Mouse (Mus musculus) heart, postnatal 25 days (tissue): Measurements from ENCODE around the gene Uevld. TPM values are rescaled to one million over a fixed set of nuclear protein-coding genes. Genes with fewer than 3 reads are reported as not detected.

Experiments
- DNase-seq: peaks from one replicate; pipeline ENCODE4 v3.0.0; 2022; ENCODE audit warnings: low spot score
- intact Hi-C: fragments of 180-260 bp; cut with DNase I; formaldehyde crosslinking; loops from one replicate; pipeline ENCODE4 v1.15.1; 2025
- total RNA-seq, 2 experiments: library from RNA; stranded (reverse); gene quantifications; 2 replicates each; pipeline ENCODE4 v1.2.3; 2021

Gene Uevld
- total RNA-seq, 2 experiments from 2014 or later: 8.2 to 10.8 TPM

DNA sequence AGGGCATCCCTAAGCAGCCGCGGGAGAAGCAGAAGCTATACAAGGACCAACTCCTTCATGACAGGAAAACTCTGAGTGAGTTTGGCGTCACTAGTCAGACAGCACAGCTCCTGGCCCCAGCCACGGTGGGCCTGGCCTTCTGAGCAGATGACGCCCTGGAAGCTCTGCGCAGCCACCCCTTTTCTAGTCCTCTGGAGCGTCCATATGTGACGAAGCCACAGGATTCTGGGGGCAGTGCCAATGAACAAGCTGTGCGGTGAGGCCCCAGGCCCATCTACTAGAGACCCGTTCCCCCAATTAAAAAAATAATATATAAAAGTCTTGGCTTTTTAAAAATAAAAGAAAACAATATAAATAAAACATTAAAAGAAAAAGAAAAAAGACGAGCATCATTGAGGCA lies 17.1 kb upstream of the Uevld start:
- intact Hi-C loops: no loop called here

DNA sequence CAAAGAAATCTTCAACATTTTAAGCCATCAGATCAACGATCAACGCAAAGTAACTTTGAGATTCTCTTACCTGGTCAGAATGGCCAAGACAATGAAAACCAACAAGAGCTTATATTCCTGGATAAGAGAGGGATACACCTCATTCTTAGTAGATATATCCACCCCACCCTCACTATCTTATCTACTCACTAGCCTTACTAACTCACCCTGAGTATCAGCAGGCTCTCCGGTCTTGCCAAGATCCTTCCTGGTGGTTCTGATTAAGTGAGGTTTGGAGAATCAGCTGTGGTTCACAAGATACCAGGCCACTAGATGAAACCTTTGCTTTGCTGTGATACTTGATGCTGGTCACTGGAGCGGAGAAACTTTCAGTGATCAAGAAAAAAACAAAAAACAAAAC lies 16.3 kb upstream of the Uevld start:
- intact Hi-C loops: no loop called here
- no peak for DNase-seq

More for the DNA sequence above, 17.1 kb upstream of the Uevld start:
- DNase-seq: no peak

DNA sequence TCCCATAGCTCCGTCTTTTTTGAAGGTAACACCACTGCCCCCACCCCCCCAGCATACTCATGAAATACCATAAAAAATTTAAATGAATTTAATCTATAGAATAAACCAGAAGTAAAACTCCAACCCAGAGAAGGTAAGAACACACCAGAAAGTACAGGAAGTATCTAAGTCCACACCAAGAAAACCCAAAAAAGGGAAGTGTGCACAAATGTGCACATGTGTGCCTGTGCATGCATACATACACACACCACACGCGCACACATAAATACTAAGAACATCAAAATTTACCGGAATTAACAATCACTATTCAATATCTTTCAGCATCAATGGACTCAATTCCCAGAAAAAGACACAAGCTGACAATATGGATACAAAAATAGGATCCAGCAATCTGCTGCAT lies 11.6 kb upstream of the Uevld start:
- DNase-seq: no peak
- intact Hi-C loops: no loop called here

DNA sequence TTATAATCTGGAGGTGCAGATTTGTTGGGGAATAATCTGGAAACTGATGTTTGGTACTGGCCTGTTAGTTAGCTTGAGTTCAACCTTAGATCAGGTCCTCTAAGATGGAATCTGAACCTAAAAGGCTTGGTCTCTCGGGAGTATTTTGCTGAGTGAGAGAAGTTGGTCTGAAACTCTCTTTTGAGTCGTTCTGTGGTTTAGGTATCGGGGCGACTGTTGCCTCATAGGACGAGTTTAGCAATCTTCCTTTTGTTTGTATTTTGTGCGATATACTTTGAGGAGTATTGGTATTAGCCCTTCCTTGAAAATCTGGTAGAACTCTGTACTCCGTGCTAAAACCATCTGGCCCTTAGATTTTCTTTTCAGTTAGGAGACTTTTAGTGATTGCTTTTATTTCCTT lies 5.7 kb upstream of the Uevld start:
- intact Hi-C loops: no loop called here
- DNase-seq: no peak

DNA sequence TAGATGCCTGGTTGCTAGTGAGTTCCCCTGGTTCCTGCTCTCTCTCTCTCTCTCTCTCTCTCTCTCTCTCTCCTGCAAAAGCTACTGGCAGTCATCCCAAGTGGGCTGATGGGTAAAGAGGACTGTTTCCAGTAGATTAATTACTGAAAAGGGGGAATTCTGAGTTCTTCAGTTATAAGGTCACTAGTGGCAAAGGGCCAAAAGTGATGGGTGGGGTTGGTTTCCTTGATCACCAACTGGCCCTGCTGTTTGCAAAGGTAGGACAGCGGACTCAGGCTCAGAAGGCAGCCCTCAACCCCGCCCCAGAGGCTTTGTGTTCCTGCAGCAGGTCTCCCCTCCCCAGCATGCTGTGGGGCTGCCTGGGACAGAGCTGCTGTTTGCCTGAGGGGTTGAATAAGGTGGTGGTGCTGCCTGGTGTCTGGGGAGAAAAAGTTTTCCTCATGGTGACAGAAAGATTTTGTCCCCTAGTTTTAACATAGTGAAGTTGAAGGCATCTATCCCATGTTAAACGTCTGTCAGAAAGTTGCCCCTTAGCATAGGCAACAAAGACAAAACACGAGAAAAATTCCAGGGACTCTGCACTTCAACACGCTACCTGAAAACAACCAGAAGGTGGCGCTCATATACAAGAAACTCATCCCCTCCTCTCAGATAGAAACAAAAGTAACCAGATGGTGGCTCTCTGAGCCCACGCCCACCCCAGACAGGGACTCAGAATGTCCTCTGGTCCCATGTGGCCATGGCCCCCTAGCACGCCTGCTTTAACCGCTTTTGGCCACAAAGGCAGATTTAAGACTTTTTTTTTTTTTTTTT lies 4.7 kb upstream of the Uevld start:
- intact Hi-C loops: loop anchor here (1.0 to 2.0 kb wide), 3 partner anchors 53 to 188 kb away; no protein-coding TSS in a partner anchor
- peak; percentile 44 for DNase-seq

DNA sequence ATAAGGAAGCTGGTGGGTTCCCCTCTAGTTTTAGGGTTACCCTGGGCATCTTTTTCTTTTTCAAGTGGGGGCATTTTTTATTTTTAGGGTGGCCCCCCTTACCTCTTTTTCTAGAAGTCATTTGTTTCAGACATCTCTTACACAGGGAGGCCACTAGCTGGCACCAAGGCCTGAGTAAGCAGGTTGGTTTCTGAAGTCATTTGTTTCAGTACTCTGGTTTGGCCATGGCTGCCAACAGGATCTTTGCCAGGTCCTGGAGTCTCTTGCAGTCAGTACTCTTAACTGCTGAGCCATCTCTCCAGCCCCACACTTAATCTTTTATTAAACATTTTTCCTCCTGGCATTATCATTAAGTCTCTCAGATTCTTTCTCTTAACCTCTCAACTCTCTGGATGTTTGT lies 3.8 kb upstream of the Uevld start:
- intact Hi-C loops: loop anchor here (2.0 kb wide), 1 partner anchor 189 kb away; no protein-coding TSS in a partner anchor
- no peak for DNase-seq

DNA sequence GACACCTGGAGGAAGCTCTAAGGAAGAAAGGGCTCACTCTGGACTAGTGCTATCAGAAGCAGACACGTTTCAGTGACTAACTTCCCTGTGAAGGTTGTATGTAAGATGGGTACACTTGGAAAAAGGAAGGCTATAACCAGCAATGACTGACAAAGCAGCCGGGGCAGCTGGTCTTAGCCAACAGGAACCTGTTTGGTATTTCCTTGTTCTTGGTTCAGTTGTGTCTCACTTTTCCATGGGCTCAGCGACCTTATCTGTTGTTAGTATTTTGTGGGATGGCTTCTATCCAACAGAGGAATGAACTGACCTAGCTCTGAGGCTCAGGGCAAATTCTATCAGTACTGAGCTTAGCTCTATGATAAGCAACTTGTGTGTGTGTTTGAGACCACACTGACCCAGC lies 2.7 kb upstream of the Uevld start:
- intact Hi-C loops: no loop called here
- no peak for DNase-seq

DNA sequence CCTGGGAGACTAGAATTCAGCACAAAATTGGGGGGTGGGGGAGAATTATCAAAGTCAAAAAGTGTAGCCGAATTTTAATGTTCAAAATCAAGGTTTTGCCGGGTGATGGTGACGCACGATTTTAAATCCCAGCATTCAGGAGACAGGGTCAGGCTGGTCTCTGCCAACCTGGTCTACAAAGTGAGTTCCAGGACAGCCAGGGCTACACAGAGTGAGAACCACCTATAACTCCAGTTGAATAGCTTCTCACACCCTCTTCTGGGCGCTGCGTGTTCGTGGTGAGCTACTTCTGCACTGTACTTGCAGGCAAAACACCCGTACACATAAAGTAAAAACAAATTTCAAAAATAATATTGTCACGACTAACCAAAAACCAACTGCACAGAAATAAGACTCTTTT lies 526 bp upstream of the Uevld start:
- no peak for DNase-seq
- intact Hi-C loops: loop anchor here (5.0 kb wide), 1 partner anchor 117 kb away; the partner anchor contains the start of gene Ldha

DNA sequence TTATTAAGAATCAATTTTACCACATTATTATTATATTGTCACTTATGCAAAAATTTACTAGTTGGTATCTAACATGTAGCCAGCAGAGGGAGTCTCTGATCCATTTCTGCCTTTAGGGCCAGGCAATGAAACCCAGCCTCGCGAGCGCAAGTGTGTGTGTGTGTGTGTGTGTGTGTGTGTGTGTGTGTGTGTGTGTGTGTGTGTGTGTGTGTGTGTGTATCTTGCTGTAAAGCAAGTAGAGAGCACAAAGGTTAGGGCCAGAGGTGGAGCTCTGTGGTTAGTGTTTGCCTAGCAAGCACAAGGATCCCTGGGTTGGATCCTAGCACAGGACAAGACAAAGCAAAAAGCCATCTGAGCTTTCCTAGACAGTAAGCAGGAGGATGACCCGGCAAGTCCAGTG lies 22.5 kb downstream of the Uevld start:
- intact Hi-C loops: loop anchor here (5.0 kb wide), 1 partner anchor 216 kb away; no protein-coding TSS in a partner anchor
- no peak for DNase-seq

DNA sequence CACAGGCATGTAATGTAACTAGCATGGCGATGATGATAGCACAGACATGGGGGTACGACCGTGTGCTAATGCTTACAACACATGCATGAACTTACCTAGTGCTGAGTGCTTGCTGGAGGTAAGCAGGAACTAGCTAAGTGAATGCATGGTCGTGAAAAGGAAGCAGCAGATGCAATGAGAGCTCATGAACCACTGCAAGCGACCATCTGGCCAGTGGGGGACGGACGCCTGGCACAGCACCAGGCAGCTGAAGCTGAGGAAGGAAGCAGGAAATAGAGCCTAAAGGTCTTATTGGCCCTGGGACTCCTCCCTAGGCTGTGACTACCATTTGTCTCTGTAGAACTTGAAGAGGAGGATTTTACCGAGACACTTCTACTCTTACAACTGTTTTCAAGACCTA lies 23.5 kb downstream of the Uevld start:
- intact Hi-C loops: loop anchor here (5.0 kb wide), 1 partner anchor 218 kb away; no protein-coding TSS in a partner anchor
- DNase-seq: no peak

DNA sequence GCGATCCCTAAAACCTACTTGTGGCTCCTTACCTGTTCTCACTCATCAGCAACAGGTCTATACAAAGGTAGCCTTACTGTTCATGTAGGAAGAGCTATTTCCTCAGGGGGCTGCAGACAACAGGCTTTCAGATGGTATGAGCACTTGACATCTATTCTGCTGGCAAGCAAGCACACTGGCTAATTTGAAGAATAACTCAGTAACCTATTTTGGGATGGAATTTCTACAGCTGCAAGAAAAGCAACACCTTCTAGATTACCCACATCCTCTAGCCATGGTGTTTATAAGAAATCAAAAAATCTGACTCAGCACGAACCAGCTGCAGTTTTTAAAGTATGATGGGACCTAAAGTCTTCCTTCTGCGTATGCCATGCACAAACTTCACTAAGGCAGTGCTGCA lies 27.0 kb downstream of the Uevld start:
- no peak for DNase-seq
- intact Hi-C loops: no loop called here

DNA sequence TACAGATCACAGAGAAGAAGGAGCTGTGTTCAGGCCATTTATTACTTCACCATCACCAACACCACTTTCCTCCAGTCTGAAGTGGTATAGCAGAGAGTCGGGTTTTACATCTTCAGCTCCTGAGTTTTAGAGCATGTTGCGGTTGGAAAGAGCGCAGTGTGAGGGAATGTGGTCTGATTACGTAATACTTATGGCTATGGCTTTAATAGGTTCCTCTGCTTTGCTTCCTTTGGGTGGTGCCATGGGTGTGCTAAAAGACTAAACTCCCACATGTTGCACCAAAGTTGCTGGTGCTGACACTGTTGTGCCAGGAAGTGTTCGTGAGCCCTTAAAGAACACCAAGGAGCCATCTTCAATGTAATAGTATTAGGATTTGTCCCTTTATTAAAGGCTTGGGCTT lies 30.0 kb downstream of the Uevld start:
- intact Hi-C loops: no loop called here
- DNase-seq: no peak

DNA sequence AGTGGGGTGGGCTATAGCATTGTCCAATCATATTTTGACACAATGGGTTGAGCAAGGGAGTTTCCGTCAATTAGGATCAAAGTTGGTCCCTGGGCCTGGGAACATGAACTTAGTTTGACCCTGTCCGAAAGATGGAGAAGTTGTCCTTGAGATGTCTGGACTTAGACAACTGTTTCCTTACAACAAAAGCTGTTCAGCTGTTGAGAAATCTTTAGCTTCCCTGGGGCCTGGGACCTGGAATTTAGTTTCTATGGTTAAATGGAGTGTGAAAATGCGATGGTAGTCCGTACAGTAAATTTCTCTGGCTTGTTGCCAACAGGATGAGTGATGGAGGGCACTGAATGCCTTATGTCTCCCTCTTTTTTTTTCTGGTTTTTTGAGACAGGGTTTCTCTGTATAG lies 36.3 kb downstream of the Uevld start:
- no peak for DNase-seq
- intact Hi-C loops: no loop called here

DNA sequence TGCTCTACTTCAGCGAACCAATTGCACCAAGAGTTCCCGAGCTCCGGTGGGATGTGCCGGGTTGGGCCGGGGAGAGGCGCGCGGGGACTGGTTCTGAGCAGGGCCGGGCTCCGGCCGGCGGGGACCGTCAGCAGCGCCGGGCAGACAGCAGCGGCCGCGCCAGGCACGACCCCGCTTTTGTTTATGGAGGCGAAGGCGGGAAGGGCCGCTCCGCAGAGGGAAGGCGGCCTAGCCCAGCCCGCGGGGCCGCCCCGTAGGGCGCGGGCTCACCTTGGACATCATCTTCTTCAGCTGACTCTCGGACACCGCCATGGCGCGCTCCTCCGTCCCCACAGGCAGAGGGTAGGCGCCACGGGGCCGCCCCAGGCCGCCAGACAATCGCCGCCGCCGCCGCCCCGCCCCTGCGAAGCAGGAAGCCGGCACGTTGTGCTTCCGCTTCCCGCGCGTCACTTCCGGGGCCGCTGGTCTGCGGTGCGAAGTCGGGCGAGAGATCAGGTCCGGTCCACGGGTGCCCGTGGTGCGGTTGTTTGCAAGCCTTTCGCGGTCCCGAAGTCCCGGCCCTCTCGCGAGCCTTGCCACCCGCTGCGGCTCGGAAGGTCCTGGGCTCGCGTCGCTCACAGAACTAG lies 38.7 kb downstream of the Uevld start, which contains the start of gene Tsg101:
Tsg101 (minus strand) TSS at position 419 of the 626 bp plus-strand sequence.
- peak; percentile 88 for DNase-seq
- intact Hi-C loops: loop anchor here (1.0 to 5.0 kb wide), 3 partner anchors 35 to 123 kb away; partner anchors contain the start of genes Gtf2h1 and Hps5

DNA sequence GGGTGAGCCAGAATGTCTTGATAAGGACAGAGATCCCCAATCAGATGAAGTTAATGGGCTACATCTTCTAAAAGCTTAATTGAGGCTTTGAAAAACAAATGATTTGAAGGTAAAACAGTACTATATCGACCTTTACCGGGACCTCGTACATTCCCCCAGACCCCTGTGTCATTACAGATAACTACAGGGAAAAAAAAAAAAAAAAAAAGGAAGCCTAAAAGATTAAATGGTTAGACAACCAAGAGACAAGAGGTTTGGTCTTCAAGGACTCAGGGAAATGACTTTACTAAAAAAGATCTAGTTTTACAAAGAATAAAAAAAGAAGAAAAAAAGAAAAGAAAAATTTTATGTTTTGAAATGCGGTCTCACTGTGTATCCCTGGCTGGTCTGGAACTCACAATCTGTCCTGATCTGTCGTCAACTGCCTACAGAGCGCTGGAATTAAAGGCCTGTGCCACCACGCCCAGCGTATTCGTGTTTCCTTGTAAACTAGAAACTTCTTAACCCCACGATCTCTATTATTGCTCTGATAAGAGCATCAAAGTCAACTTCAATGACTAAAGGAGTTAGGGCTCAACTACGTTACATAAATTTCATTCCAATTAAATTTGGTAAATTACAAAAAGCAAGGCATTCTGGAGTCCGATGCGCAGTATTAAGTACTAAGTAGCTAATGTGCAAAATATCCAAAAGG lies 39.5 kb downstream of the Uevld start:
- DNase-seq: no peak
- intact Hi-C loops: loop anchor here (5.0 kb wide), 1 partner anchor 67 kb away; no protein-coding TSS in a partner anchor

DNA sequence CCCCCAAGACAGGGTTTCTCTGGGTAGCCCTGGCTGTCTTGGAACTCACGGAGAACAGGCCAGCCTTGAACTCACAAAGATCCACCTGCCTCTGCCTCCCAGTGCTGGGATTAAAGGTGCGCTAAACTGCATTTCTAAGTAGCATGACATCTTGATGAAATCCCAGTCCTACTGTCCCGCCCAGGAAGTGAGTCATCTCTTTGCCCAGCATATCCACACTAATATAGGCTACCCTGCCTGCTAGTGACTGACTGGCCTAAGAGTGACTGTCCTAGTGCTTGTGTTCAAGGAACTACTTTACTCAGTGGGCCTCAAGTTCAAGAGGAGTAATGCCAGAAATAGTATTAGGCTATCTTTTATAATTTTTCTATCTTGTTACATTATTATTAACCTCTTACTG lies 42.0 kb downstream of the Uevld start:
- intact Hi-C loops: loop anchor here (5.0 kb wide), 1 partner anchor 64 kb away; no protein-coding TSS in a partner anchor
- no peak for DNase-seq

DNA sequence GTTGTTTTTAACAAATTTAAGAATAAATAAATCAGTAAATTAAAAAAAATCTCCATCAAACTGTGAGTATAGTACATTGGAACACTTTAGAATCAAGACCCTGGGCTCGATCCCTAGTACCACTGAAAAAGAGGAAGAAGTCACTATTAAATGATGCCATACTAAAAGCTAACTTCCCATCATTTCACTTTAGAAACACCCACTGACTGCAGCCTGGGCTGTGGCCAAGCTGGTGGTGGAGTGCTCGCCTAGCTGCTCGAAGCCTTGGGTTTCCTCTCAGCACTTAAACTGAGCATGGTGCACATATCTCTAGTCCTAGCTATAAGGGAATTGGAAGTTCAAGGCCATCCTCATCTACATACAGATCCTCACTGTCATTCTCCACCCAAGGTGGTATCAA lies 47.1 kb downstream of the Uevld start:
- intact Hi-C loops: no loop called here
- no peak for DNase-seq

DNA sequence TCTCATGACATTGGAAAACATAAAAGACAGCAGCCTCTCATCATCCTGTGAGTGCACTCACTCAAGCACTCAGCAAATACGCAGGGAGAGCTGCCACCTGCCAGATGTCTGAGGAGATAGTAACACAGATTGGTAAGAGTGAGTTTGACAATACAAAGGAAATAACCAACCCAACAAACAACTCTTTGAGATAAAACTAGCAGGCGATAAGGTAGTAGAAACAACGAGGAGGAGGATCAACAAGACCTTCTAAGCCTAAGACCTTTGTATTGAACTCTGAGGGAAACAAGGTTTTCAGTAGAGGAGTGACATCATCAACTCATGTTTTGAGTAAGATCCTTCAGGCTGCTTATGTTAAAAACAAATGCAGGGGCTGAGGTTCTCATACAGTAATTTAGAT lies 59.0 kb downstream of the Uevld start:
- DNase-seq: no peak
- intact Hi-C loops: no loop called here

DNA sequence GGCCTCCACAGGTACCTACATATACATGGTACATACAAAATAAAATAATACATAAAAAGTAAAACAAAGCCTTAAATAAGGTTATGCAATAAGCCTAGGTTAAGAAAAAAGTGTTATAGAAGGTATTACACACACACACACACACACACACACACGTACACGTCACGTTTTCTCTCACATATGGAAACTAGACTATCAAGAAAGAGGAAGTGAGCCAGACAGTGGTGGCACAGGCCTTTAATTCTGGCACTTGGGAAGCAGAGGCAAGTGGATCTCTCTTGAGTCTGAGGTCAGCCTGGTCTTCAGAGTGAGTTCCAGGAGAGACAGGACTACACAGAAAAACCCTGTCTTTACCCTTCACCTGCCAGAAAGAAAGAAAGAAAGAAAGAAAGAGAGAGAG lies 62.8 kb downstream of the Uevld start:
- no peak for DNase-seq
- intact Hi-C loops: no loop called here

DNA sequence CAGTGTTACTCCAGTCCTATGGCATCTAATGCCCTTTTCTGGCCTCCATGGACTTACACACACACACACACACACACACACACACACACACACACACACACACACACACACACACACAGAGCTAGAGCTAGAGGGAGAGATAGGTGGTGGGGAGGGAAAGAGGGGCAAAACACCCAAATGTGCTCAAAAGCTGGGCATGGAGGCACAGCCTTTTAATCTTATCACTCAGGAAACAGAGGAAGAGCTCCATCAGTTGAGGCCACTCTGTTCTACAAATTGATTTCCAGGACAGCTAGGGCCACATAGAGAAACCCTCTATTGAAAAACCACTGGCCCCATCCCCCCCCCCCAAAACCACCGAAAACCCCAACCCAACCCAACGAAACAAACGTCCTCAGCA lies 75.0 kb downstream of the Uevld start:
- intact Hi-C loops: no loop called here
- DNase-seq: no peak
